Comparison of ENCODE assay signal across 11 mouse cellular contexts in the genomic region with DNA sequence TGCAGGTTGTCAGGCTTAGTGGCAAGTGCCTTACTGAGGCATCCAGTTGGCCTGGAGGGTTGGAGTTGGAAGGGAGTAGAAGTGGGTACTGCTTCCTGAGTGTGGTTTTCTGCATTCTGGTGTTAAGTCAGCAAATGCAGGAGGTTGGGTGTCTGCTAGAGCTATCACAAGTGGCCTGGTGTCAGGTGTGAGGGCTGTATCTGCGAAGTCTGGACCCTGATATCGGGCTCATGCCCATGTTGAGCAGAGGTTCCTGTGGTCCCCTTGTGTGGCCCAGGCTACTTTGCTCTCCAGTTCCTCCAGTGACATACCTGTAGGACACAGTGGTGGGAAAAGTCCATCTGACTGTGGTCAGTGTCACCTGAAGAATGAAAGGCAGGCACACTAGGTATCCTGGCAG. TPM values are rescaled to one million over a fixed set of nuclear protein-coding genes. Genes with fewer than 3 reads are reported as not detected.
DNase-seq lines count a peak whose midpoint lies in the region; ATAC-seq and TF ChIP-seq lines count a peak whose summit lies in the region.
"Had no signal": no experiment of that assay in that cellular context is flagged by ENCODE, and none has a peak within 500 bp of the region (broad histone marks: within the 10 kb centered on the region; RNA-seq: fewer than 3 reads in every experiment).

No protein-coding gene starts in this region.

- no peak overlapping the region for H3K4me3 ChIP-seq in heart, embryonic 12.5 days
- 0 out of 2 replicates have a peak overlapping the region, but pooled peaks have one; percentile 35 for H3K4me3 ChIP-seq in E14TG2a.4 (replicated peaks; ENCODE audit: low read length)
- H3K4me3 ChIP-seq in hindbrain, embryonic 15.5 days, result no peak overlapping the region
- peak overlapping the region; percentile 38 for H3K4me3 ChIP-seq in liver, embryonic 15.5 days (replicated peaks)

- no peak for DNase-seq in heart, postnatal 4 days
- DNase-seq in adrenal gland, adult 18-20 months (ENCODE audit: low spot score in 2 of 2), result no peak
- DNase-seq in kidney, postnatal 10 days, result no peak
- DNase-seq: cerebellum, adult 9-10 months; layer of hippocampus, postnatal 36 days; thymus, postnatal 25 days had no signal

- H3K9ac ChIP-seq in heart, embryonic 12.5 days, result peak overlapping the region; percentile 46
- no peak overlapping the region for H3K9ac ChIP-seq in hindbrain, embryonic 15.5 days
- peak overlapping the region; percentile 50 for H3K9ac ChIP-seq in liver, embryonic 15.5 days

- no peak overlapping the region for H3K27ac ChIP-seq in heart, embryonic 12.5 days (ENCODE audit: poor library complexity, severe bottlenecking)
- 0 out of 2 replicates have a peak overlapping the region, but pooled peaks have one; percentile 30 for H3K27ac ChIP-seq in hindbrain, embryonic 15.5 days (replicated peaks)
- H3K27ac ChIP-seq in liver, embryonic 15.5 days (replicated peaks), result peak overlapping the region; percentile 92

- peaks cover 77% of the 10 kb centered on the region for H3K4me1 ChIP-seq in heart, embryonic 12.5 days (replicated peaks)
- H3K4me1 ChIP-seq in E14TG2a.4 (replicated peaks; ENCODE audit: low read depth, low read length), result peaks cover 91% of the 10 kb centered on the region
- H3K4me1 ChIP-seq in hindbrain, embryonic 15.5 days (replicated peaks), result peaks cover 68% of the 10 kb centered on the region
- H3K4me1 ChIP-seq in liver, embryonic 15.5 days (replicated peaks), result peaks cover 89% of the 10 kb centered on the region

- WGBS in heart, embryonic 12.5 days, result 91% methylated on average over 2 of the region's 2 CpGs
- WGBS in hindbrain, embryonic 15.5 days, result 95% methylated on average over 2 of the region's 2 CpGs
- 29% methylated on average over 2 of the region's 2 CpGs for WGBS in liver, embryonic 15.5 days (ENCODE audit: insufficient replicate concordance)

- no peak for ATAC-seq in heart, embryonic 12.5 days (ENCODE audit: insufficient number of reproducible peaks, low FRiP score)
- ATAC-seq in hindbrain, embryonic 15.5 days (ENCODE audit: low FRiP score, low read depth), result no peak
- peak; percentile 38 for ATAC-seq in liver, embryonic 15.5 days (ENCODE audit: insufficient read depth)
- no peak for ATAC-seq in monocyte, adult 5-6 weeks (replicated peaks; ENCODE audit: insufficient number of reproducible peaks, low FRiP score, low TSS enrichment, poor library complexity, severe bottlenecking)

- TF ChIP-seq CTCF in E14TG2a.4 (conservative IDR thresholded peaks at IDR 0.05; ENCODE audit: low read length), result no peak

- no peaks in the 10 kb centered on the region for H3K27me3 ChIP-seq in heart, embryonic 12.5 days (replicated peaks)
- H3K27me3 ChIP-seq in E14TG2a.4 (ENCODE audit: insufficient read depth, low read length), result no peaks in the 10 kb centered on the region
- H3K27me3 ChIP-seq in hindbrain, embryonic 15.5 days, result no peaks in the 10 kb centered on the region
- no peaks in the 10 kb centered on the region for H3K27me3 ChIP-seq in liver, embryonic 15.5 days

- no peak overlapping the region for H3K4me2 ChIP-seq in heart, embryonic 12.5 days
- no peak overlapping the region for H3K4me2 ChIP-seq in hindbrain, embryonic 15.5 days
- H3K4me2 ChIP-seq in liver, embryonic 15.5 days, result peak overlapping the region; percentile 91

- no peaks in the 10 kb centered on the region for H3K9me3 ChIP-seq in heart, embryonic 12.5 days (replicated peaks)
- no peaks in the 10 kb centered on the region for H3K9me3 ChIP-seq in E14TG2a.4 (ENCODE audit: low read length)
- no peaks in the 10 kb centered on the region for H3K9me3 ChIP-seq in hindbrain, embryonic 15.5 days
- H3K9me3 ChIP-seq in liver, embryonic 15.5 days (replicated peaks), result no peaks in the 10 kb centered on the region

- peaks cover 59% of the 10 kb centered on the region for H3K36me3 ChIP-seq in heart, embryonic 12.5 days
- H3K36me3 ChIP-seq in E14TG2a.4 (ENCODE audit: insufficient read depth, low read length), result peaks cover 88% of the 10 kb centered on the region
- H3K36me3 ChIP-seq in hindbrain, embryonic 15.5 days, result 0 out of 2 replicates have a peak, but pooled peaks cover 6% of the 10 kb centered on the region
- peaks cover 62% of the 10 kb centered on the region for H3K36me3 ChIP-seq in liver, embryonic 15.5 days (replicated peaks)

RNA-seq across cellular contexts. Expression of a gene that starts 8.8 kb away (rescaled TPM):
- polyA plus RNA-seq in heart, embryonic 12.5 days (2016; fragmentation: Nextera tagmentation; extraction: Ambion mirVana), result 37.4 and 41.9 TPM in 2 replicates
- 100 to 1,000 TPM; 131 to 140 TPM for total RNA-seq in heart, postnatal 4 days (2021)
- polyA plus RNA-seq in hindbrain, embryonic 15.5 days (2015; fragmentation: Nextera tagmentation; extraction: Ambion mirVana), result 46.9 and 51.3 TPM in 2 replicates
- 26.0 and 27.2 TPM in 2 replicates for polyA plus RNA-seq in liver, embryonic 15.5 days (2015; fragmentation: Nextera tagmentation; extraction: Ambion mirVana)
- total RNA-seq in adrenal gland, adult 18-20 months (2021), result 100 to 1,000 TPM in 1 of 2 experiments, 10 to 100 TPM in 1; 90.2 to 100 TPM
- 85.1 to 132 TPM (median 92.5 TPM) in 3 replicates for total RNA-seq in monocyte, adult 5-6 weeks (2017)

RNA-seq across cellular contexts. Expression of a gene that starts 9.3 kb away (rescaled TPM):
- 55.5 and 58.9 TPM in 2 replicates for polyA plus RNA-seq in heart, embryonic 12.5 days (2016; fragmentation: Nextera tagmentation; extraction: Ambion mirVana)
- total RNA-seq in heart, postnatal 4 days (2021), result 10 to 100 TPM; 18.5 to 23.4 TPM
- 24.6 and 28.1 TPM in 2 replicates for polyA plus RNA-seq in hindbrain, embryonic 15.5 days (2015; fragmentation: Nextera tagmentation; extraction: Ambion mirVana)
- 112 and 138 TPM in 2 replicates for polyA plus RNA-seq in liver, embryonic 15.5 days (2015; fragmentation: Nextera tagmentation; extraction: Ambion mirVana)
- 100 to 1,000 TPM; 146 to 236 TPM for total RNA-seq in adrenal gland, adult 18-20 months (2021)
- 3.8 to 4.7 TPM in 2 of 3 replicates, not detected in the other for total RNA-seq in monocyte, adult 5-6 weeks (2017)

RNA-seq across cellular contexts. Expression of a gene that starts 21.2 kb away (rescaled TPM):
- 438 and 454 TPM in 2 replicates for polyA plus RNA-seq in heart, embryonic 12.5 days (2016; fragmentation: Nextera tagmentation; extraction: Ambion mirVana)
- total RNA-seq in heart, postnatal 4 days (2021), result 100 to 1,000 TPM; 480 to 520 TPM
- polyA plus RNA-seq in hindbrain, embryonic 15.5 days (2015; fragmentation: Nextera tagmentation; extraction: Ambion mirVana), result 311 and 321 TPM in 2 replicates
- 228 and 236 TPM in 2 replicates for polyA plus RNA-seq in liver, embryonic 15.5 days (2015; fragmentation: Nextera tagmentation; extraction: Ambion mirVana)
- 100 to 1,000 TPM; 294 to 370 TPM for total RNA-seq in adrenal gland, adult 18-20 months (2021)
- 60.9 to 74.8 TPM (median 61.4 TPM) in 3 replicates for total RNA-seq in monocyte, adult 5-6 weeks (2017)

RNA-seq across cellular contexts. Expression of a gene that starts 22.2 kb away (rescaled TPM):
- 577 and 591 TPM in 2 replicates for polyA plus RNA-seq in heart, embryonic 12.5 days (2016; fragmentation: Nextera tagmentation; extraction: Ambion mirVana)
- 1,000 to 10,000 TPM in 1 of 2 experiments, 100 to 1,000 TPM in 1; 949 to 1,003 TPM for total RNA-seq in heart, postnatal 4 days (2021)
- polyA plus RNA-seq in hindbrain, embryonic 15.5 days (2015; fragmentation: Nextera tagmentation; extraction: Ambion mirVana), result 551 and 587 TPM in 2 replicates
- 501 and 527 TPM in 2 replicates for polyA plus RNA-seq in liver, embryonic 15.5 days (2015; fragmentation: Nextera tagmentation; extraction: Ambion mirVana)
- 1,000 to 10,000 TPM; 1,162 to 1,195 TPM for total RNA-seq in adrenal gland, adult 18-20 months (2021)
- 1,267 to 1,604 TPM (median 1,393 TPM) in 3 replicates for total RNA-seq in monocyte, adult 5-6 weeks (2017)

RNA-seq across cellular contexts. Expression of a gene that starts 25.7 kb away (rescaled TPM):
- polyA plus RNA-seq in heart, embryonic 12.5 days (2016; fragmentation: Nextera tagmentation; extraction: Ambion mirVana), result 0.89 and 1.4 TPM in 2 replicates
- total RNA-seq in heart, postnatal 4 days (2021), result 1 to 10 TPM; 6.0 to 6.2 TPM
- polyA plus RNA-seq in hindbrain, embryonic 15.5 days (2015; fragmentation: Nextera tagmentation; extraction: Ambion mirVana), result 175 and 181 TPM in 2 replicates
- 0.09 and 0.12 TPM in 2 replicates for polyA plus RNA-seq in liver, embryonic 15.5 days (2015; fragmentation: Nextera tagmentation; extraction: Ambion mirVana)
- total RNA-seq in adrenal gland, adult 18-20 months (2021), result 1 to 10 TPM; 1.8 to 2.0 TPM
- 2.3 TPM in 1 of 3 replicates, not detected in the others for total RNA-seq in monocyte, adult 5-6 weeks (2017)

Comparison
In these comparisons a context has a peak if more than half of its experiments do, and no peak if none do; other contexts are left out.
1. H3K4me3 ChIP-seq: peak in E14TG2a.4 (single experiment) and liver, embryonic 15.5 days (single experiment); none in heart, embryonic 12.5 days (single experiment) and hindbrain, embryonic 15.5 days (single experiment).
2. RNA of a gene that starts 9.3 kb away (total RNA-seq): 146 to 236 TPM in adrenal gland, adult 18-20 months; 18.5 to 23.4 TPM in heart, postnatal 4 days and 3.8 to 4.7 TPM in monocyte, adult 5-6 weeks; every median in the first group is over 4 times any median in the second.